Mouse (Mus musculus) limb, embryonic 13.5 days (tissue): ENCODE results near the gene Samd4b. TPM values are rescaled to one million over a fixed set of nuclear protein-coding genes. Genes with fewer than 3 reads are reported as not detected.
A peak's percentile ranks its signal among the peaks of the same experiment; 100 is the strongest.

Experiments used
- ATAC-seq: fragments of 200-750 bp; cut with Nextera tagmentation; 2 replicates; pipeline ENCODE4 v1.8.0; 2017; ENCODE audit warnings: low read depth, moderate number of reproducible peaks, moderate TSS enrichment; ENCODE audit not compliant: low FRiP score
- H3K27ac ChIP-seq: fragments of 300-500 bp; sonication (generic); 2 replicates; pipeline ENCODE4 v1.5.1; 2015; ENCODE audit warnings: inconsistent platforms, mild to moderate bottlenecking, moderate library complexity
- H3K27me3 ChIP-seq: fragments of 300-500 bp; sonication (generic); 2 replicates; pipeline ENCODE4 v1.6.1; 2015; ENCODE audit warnings: mild to moderate bottlenecking, inconsistent platforms
- H3K36me3 ChIP-seq: fragments of 300-500 bp; sonication (generic); 2 replicates; pipeline ENCODE4 v1.6.1; 2015; ENCODE audit warnings: inconsistent platforms, mild to moderate bottlenecking, moderate library complexity
- H3K4me1 ChIP-seq: fragments of 300-500 bp; sonication (generic); 2 replicates; pipeline ENCODE4 v1.6.1; 2015; ENCODE audit warnings: inconsistent platforms
- H3K4me2 ChIP-seq: fragments of 300-500 bp; sonication (generic); replicated peaks from 2 replicates; pipeline ENCODE4 v1.6.1; 2015; ENCODE audit warnings: inconsistent platforms, mild to moderate bottlenecking, moderate library complexity
- H3K4me3 ChIP-seq: fragments of 300-500 bp; sonication (generic); 2 replicates; pipeline ENCODE4 v1.5.1; 2015; ENCODE audit warnings: moderate library complexity, mild to moderate bottlenecking, inconsistent platforms
- H3K9ac ChIP-seq: fragments of 300-500 bp; sonication (generic); 2 replicates; pipeline ENCODE4 v1.6.1; 2015; ENCODE audit warnings: mild to moderate bottlenecking, inconsistent platforms
- H3K9me3 ChIP-seq: fragments of 300-500 bp; sonication (generic); 2 replicates; pipeline ENCODE4 v1.6.1; 2016; ENCODE audit warnings: inconsistent platforms
- WGBS: fragments of 180-500 bp; shearing (Covaris S2); methylation state at CpG from one replicate; pipeline ENCODE4 v1.1.7; 2015; 5-methylcytosine and 5-hydroxymethylcytosine counted together
- polyA plus RNA-seq: library from polyadenylated mRNA; unstranded; fragments of >200 nt; fragmentation: Nextera tagmentation; extraction: Ambion mirVana; gene quantifications from 2 replicates; pipeline ENCODE4 v1.2.1, GENCODE M21; 2015

Gene Samd4b
- polyA plus RNA-seq, 1 experiment from 2014 or later = 31.7 TPM

DNA sequence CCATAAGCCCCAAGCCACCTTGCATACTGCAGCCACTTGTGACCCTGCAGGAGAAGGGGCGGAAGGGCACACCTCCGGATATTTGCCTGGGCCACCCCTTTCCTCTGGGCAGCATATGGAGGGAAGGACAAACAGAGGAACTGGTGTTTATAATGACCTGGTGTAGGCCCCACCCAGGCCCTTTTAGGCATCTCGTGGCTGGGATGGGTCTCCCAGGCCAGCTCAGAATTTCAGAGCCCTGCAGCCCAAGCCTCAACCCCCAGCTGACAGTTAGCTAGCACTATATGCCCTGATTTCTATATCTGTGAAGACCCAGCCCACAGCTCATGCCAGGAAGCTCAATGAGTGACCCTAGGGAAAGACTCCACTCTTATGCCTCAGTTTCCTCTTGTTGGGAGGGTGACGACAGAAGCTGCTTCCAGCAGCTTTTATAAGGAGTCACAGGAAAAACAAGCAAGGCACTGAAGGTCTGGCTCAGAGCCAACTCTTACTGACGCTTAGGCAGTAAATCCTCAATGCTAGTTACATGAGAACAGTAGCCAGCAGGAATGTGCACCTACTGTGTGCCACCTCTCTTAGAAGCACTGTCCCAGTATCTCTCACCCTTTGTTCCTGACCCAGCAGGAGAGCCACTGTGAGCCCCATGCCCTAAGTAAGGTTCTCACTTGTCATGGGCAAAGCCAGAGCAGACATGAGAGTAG lies 26.8 kb downstream of the Samd4b start:
- ATAC-seq = no peak
- H3K9ac ChIP-seq = no peak overlapping the region
- no peaks in the 10 kb centered on the region for H3K27me3 ChIP-seq
- no peak overlapping the region for H3K4me2 ChIP-seq
- H3K27ac ChIP-seq = no peak overlapping the region; the same call in 1 of the 2 replicates
- no peak overlapping the region for H3K4me3 ChIP-seq
- H3K4me1 ChIP-seq = peaks cover 36% of the 10 kb centered on the region
- H3K36me3 ChIP-seq = peaks cover 38% of the 10 kb centered on the region
- WGBS = 30% methylated on average over 5 of the region's 5 CpGs
- H3K9me3 ChIP-seq = no peaks in the 10 kb centered on the region

DNA sequence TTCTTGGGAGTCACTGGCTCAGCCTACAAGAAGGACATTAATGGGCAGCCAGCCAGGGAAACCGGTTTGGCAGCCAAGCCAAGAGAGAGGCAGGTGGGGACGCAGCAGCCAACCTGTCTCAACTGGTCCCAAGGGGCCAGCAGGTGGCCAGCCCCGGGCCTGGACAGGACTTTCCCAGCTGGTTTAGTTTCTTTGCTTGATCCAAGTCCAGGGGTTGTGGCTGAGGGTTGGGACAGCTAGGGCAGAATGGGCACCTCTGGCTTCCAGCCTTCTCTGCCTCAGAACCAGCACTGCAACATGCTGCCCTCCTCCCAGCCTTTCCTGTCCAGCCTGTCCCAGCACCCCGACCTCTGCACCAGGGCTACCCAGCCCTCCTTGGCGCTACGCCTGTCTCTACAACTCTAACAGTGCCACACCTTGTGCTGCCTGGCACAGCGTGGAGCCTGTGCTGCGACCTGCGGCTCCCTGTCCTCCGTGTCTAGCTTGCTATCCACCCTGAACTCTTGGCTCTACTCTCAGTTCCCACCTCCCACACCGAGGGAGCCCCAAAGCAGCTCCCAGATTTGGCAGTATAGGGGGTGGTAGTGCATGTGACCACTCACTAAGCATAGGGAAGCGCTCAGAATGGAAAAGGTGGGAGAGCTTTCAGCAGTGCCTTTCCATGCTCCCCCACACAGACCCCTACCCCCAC lies 27.5 kb downstream of the Samd4b start:
- 67% methylated on average over 12 of the region's 12 CpGs for WGBS
- Histone ChIP-seq H3K4me1 (peaks cover 29% of the 10 kb centered on the region), H3K27me3 (no peaks in the 10 kb centered on the region), H3K9me3 (no peaks in the 10 kb centered on the region), H3K4me2 (0 out of 2 replicates have a peak overlapping the region, but pooled peaks have one; percentile 3), H3K36me3 (peaks cover 45% of the 10 kb centered on the region), H3K4me3 (no peak overlapping the region), H3K27ac (no peak overlapping the region; the same call in 1 of the 2 replicates), H3K9ac (no peak overlapping the region)
- ATAC-seq = no peak

DNA sequence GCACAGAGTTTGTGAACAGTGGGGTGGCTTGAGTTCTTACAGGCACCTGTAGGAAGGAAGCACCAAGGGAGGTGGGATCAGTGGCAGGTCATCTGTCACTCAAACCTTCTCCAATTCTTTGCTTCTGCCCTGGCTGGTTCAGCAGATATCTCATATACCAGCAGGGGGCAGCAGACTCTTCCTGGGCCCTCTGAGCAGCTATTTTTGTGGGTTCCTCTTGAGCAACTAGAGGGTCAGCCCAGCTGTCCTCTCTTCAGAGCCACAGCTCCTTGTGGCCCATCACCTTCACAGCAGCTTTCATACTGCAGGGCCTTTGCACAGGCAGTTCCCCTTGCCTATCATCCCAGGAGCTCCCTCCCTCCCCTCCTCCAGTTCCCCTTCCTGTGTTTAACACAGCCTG lies 29.7 kb downstream of the Samd4b start:
- Histone ChIP-seq H3K9ac (no peak overlapping the region), H3K27me3 (no peaks in the 10 kb centered on the region), H3K4me1 (peaks cover 24% of the 10 kb centered on the region), H3K36me3 (peaks cover 67% of the 10 kb centered on the region), H3K4me3 (no peak overlapping the region), H3K9me3 (no peaks in the 10 kb centered on the region), H3K4me2 (no peak overlapping the region), H3K27ac (no peak overlapping the region)
- ATAC-seq = no peak

DNA sequence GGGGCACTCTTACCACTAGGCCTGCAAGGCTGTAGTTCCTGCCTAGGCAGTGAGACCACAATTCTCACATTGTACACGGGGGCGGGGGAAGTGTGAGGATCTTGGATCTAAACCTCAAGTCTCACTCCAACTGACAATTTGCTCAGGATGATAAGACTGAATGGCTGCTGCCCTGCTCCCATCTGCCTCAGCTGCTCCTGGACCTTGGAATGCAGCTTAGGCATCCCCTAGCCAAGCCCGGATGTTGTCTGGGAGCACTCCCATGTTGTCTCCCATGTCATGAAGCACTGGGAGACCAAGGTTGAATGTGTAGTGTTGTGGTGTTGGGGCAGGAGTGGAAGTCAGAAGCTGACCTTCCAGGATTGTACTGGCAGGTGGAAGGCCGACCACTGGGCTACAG lies 30.4 kb downstream of the Samd4b start:
- Histone ChIP-seq H3K4me3 (no peak overlapping the region), H3K36me3 (peaks cover 74% of the 10 kb centered on the region), H3K9me3 (no peaks in the 10 kb centered on the region), H3K4me2 (no peak overlapping the region), H3K27me3 (no peaks in the 10 kb centered on the region), H3K4me1 (peaks cover 24% of the 10 kb centered on the region), H3K9ac (no peak overlapping the region), H3K27ac (no peak overlapping the region)
- 91% methylated on average over 4 of the region's 4 CpGs for WGBS
- no peak for ATAC-seq

DNA sequence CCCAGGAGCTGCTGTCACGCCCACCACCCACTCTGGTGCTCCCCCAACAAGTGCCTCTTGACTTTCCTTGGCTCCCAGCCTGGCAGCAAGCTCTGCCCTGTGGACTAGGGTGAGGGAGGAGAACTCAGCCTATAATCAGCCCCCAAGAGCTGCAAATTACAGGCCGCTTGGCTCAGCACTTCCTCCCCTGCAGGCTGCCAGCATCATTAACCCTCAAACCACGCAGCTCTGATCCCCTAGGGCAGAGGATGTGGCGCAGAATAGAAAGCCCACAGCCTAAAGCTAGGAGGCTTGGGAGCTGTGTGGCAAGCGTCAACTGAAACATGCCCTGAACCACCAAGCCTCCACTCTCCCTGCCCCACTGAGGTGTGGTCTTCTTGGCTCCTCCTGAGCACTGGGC lies 32.5 kb downstream of the Samd4b start:
- ATAC-seq = no peak
- Histone ChIP-seq H3K27ac (no peak overlapping the region), H3K9ac (0 out of 2 replicates have a peak overlapping the region, but pooled peaks have one; percentile 4), H3K36me3 (peaks cover 92% of the 10 kb centered on the region), H3K9me3 (no peaks in the 10 kb centered on the region), H3K4me3 (no peak overlapping the region), H3K27me3 (no peaks in the 10 kb centered on the region), H3K4me1 (peaks cover 7% of the 10 kb centered on the region), H3K4me2 (no peak overlapping the region)
- WGBS = 73% methylated on average over 5 of the region's 5 CpGs

DNA sequence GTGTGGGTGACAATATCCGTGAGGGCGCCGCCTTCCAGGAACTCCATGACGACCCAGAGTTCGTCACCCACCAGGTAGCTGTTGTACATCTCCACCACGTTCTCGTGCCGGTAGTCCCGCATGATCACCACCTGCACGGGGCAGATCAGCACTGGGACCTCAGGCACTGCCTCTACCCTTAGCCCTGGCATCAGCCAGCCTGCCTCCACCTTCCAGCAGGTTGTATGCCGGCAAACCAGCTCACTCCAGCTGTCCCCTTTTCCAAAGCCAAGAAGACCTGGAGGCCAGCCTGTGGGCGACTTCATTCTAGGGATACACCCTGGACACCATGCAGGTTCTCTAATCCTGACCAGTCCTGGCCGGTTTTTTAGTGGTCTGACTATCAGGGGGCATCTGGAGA lies 35.0 kb downstream of the Samd4b start:
- Histone ChIP-seq H3K4me2 (no peak overlapping the region), H3K27ac (no peak overlapping the region), H3K4me1 (no peaks in the 10 kb centered on the region), H3K9ac (no peak overlapping the region), H3K9me3 (no peaks in the 10 kb centered on the region), H3K27me3 (no peaks in the 10 kb centered on the region), H3K4me3 (no peak overlapping the region), H3K36me3 (peaks cover 93% of the 10 kb centered on the region)
- 93% methylated on average over 13 of the region's 13 CpGs for WGBS
- ATAC-seq = no peak

DNA sequence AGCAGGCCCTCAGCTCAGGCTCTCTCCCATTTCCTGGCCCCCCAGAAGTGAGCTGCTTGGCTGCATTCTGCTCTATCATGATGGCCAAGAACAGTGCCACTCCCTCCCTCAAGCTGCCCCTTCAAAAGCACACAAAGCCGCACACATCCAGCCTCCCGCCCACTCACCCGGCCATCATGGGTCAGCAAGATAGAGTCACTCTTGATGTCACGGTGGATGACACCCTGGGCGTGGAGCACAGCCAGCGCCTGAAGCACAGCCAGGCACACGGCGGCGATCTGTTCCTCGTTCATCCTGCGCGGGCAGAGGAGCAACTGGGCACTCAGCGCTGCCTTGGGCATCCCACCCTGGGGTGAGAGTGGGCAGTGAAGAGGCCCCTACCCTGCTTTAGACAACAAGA lies 35.6 kb downstream of the Samd4b start:
- Histone ChIP-seq H3K9me3 (no peaks in the 10 kb centered on the region), H3K27me3 (no peaks in the 10 kb centered on the region), H3K27ac (no peak overlapping the region), H3K4me2 (no peak overlapping the region), H3K9ac (no peak overlapping the region), H3K4me3 (no peak overlapping the region), H3K4me1 (no peaks in the 10 kb centered on the region), H3K36me3 (peaks cover 87% of the 10 kb centered on the region)
- 94% methylated on average over 13 of the region's 13 CpGs for WGBS
- no peak for ATAC-seq

DNA sequence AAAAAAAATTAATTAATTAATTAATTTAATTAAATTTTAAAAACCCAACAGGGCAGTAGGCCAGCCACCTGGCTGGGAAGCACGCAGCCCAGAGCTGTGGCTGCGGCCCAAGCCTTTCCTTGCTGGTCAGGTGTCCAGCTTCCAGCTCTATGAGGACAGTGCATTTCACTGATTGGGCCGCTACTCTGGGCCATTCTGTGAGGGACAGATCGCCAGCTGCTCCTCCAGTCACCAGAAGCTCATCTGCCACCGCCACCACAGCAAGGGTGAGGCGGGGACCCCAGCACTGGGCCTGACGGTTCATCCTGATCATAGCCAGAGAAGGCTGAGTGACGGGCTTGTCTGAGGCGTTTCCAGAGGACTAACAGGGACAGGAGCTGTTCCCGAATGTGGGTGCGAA lies 36.0 kb downstream of the Samd4b start:
- H3K4me1 ChIP-seq = no peaks in the 10 kb centered on the region
- H3K9me3 ChIP-seq = no peaks in the 10 kb centered on the region
- no peak overlapping the region for H3K27ac ChIP-seq
- WGBS = 88% methylated on average over 11 of the region's 11 CpGs
- H3K9ac ChIP-seq = no peak overlapping the region
- peaks cover 83% of the 10 kb centered on the region for H3K36me3 ChIP-seq
- H3K4me3 ChIP-seq = no peak overlapping the region
- no peak overlapping the region for H3K4me2 ChIP-seq
- H3K27me3 ChIP-seq = no peaks in the 10 kb centered on the region
- no peak for ATAC-seq

DNA sequence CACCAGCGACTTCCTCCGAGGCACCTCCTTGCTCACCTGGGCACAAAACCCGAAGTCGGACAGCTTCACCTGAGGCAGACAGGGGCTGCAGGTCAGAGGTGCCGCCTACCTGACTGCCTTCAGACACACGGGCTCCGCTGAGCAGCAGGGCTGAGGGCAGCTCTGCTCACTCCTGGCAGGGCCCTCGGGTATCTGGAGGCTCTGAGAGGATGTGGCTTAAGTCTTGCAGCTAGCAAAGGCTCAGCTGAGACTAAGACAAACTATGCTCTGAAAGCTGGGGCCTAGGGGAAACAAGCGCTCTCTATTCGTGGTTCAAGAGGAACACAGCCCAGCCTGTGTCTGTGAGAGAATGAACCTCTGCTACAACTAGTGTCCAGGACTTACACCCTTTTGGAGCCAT lies 37.1 kb downstream of the Samd4b start:
- Histone ChIP-seq H3K27ac (no peak overlapping the region), H3K9ac (no peak overlapping the region), H3K4me1 (peaks cover 4% of the 10 kb centered on the region; the same call in 1 of the 2 replicates), H3K4me3 (no peak overlapping the region), H3K4me2 (no peak overlapping the region), H3K27me3 (no peaks in the 10 kb centered on the region), H3K9me3 (no peaks in the 10 kb centered on the region), H3K36me3 (peaks cover 72% of the 10 kb centered on the region)
- no peak for ATAC-seq
- 89% methylated on average over 10 of the region's 10 CpGs for WGBS

DNA sequence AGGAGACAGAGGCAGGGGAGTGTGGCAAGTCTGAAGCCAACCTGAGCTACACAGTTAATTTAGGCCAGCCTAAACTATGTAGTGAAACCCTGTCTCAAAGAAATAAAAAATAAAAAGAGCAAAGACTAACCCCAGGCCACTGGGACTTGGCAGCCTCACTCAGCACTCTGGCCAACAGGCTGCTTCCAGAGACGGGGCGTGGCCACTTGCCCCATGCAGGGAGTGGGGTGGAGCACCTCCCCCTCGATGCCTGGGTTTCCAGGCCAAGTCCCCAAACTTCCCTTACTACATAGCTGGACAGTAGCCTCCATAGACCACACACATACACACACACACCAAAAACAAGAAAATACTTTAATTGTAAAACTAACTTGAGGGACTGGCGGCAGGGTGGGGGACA lies 39.5 kb downstream of the Samd4b start:
- no peak for ATAC-seq
- Histone ChIP-seq H3K36me3 (peaks cover 48% of the 10 kb centered on the region), H3K27ac (no peak overlapping the region), H3K27me3 (no peaks in the 10 kb centered on the region), H3K4me3 (no peak overlapping the region), H3K9me3 (no peaks in the 10 kb centered on the region), H3K4me1 (peaks cover 4% of the 10 kb centered on the region; the same call in 1 of the 2 replicates), H3K9ac (no peak overlapping the region), H3K4me2 (no peak overlapping the region)
- WGBS = 36% methylated on average over 4 of the region's 4 CpGs

DNA sequence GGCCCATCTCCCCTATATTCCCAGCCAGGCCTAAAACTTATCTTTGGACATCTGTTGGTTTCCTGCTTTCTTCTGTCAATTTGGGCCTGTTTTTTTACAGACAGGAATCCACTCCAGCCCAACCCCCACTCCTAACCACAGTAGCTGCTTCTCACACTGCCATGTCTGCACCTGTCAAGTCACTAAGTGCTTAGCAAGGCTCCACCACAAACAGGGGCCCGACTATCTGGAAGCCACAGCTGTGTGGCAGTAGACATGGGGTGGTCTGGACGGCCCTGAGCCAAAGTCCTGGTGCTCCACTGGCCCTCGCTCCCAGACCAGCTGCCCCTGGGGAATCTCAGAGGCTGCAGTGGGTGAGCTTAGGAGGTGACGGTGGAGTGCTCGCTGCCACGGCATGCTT lies 40.2 kb downstream of the Samd4b start:
- ATAC-seq = peak; percentile 45
- H3K4me1 ChIP-seq = peaks cover 4% of the 10 kb centered on the region; the same call in 1 of the 2 replicates
- 68% methylated on average over 6 of the region's 6 CpGs for WGBS
- H3K9me3 ChIP-seq = no peaks in the 10 kb centered on the region
- peaks cover 41% of the 10 kb centered on the region for H3K36me3 ChIP-seq
- H3K4me3 ChIP-seq = no peak overlapping the region
- H3K9ac ChIP-seq = no peak overlapping the region
- H3K27ac ChIP-seq = no peak overlapping the region
- H3K4me2 ChIP-seq = no peak overlapping the region
- H3K27me3 ChIP-seq = no peaks in the 10 kb centered on the region

DNA sequence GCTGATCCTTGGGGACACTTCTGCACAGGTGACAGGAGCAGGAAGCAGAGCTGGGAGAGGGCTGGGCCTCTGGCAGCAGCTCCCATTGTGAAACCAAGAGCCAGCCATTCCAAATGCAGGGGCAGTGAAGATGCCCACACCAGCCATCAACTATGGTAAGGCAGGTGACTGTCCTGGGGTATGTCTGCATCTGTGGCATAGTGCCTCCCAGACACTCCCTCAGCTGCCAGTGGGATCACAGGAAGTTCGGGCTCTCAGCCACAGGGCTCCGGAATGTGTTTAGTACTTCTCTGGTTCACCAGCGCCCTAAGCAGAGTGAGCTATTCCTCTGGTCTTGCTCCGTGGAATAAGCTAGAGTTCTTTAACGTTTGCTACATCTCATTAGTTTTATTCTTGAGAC lies 40.9 kb downstream of the Samd4b start:
- Histone ChIP-seq H3K4me3 (no peak overlapping the region), H3K27me3 (no peaks in the 10 kb centered on the region), H3K27ac (no peak overlapping the region), H3K4me2 (no peak overlapping the region), H3K4me1 (peaks cover 4% of the 10 kb centered on the region; the same call in 1 of the 2 replicates), H3K36me3 (peaks cover 34% of the 10 kb centered on the region), H3K9me3 (no peaks in the 10 kb centered on the region), H3K9ac (no peak overlapping the region)
- no peak for ATAC-seq
- WGBS = 56% methylated on average over 5 of the region's 5 CpGs
